Mouse (Mus musculus) stomach, postnatal 0 days (tissue): ENCODE data around the gene Olfr114. TPM values are rescaled to one million over a fixed set of nuclear protein-coding genes. Genes with fewer than 3 reads are reported as not detected.

Experiments
- ATAC-seq: fragments of 200-750 bp; cut with Nextera tagmentation; 2 replicates; pipeline ENCODE4 v1.8.0; 2017; ENCODE audit not compliant: low FRiP score, low TSS enrichment
- DNase-seq: peaks from one replicate; pipeline ENCODE4 v3.0.0-alpha.2; 2016; ENCODE audit warnings: low spot score
- H3K27ac ChIP-seq: fragments of 300-500 bp; sonication (generic); replicated peaks from 2 replicates; pipeline ENCODE4 v1.5.1; 2014; ENCODE audit warnings: mild to moderate bottlenecking, control low read depth
- H3K27me3 ChIP-seq: fragments of 300-500 bp; sonication (generic); 2 replicates; pipeline ENCODE4 v1.6.1; 2014; ENCODE audit warnings: low read length; ENCODE audit not compliant: control insufficient read depth, insufficient read depth
- H3K36me3 ChIP-seq: fragments of 300-500 bp; sonication (generic); 2 replicates; pipeline ENCODE4 v1.6.1; 2014; ENCODE audit warnings: low read length, mixed read lengths; ENCODE audit not compliant: control insufficient read depth, insufficient read depth
- H3K4me1 ChIP-seq: fragments of 300-500 bp; sonication (generic); replicated peaks from 2 replicates; pipeline ENCODE4 v1.6.1; 2014; ENCODE audit warnings: antibody characterized with exemption; ENCODE audit not compliant: control insufficient read depth, insufficient read depth
- H3K4me2 ChIP-seq: fragments of 300-500 bp; sonication (generic); replicated peaks from 2 replicates; pipeline ENCODE4 v1.6.1; 2014; ENCODE audit warnings: low read depth, mild to moderate bottlenecking, control low read depth, moderate library complexity
- H3K4me3 ChIP-seq: fragments of 300-500 bp; sonication (generic); 2 replicates; pipeline ENCODE4 v1.5.1; 2014; ENCODE audit warnings: low read depth, low read length, control low read depth
- H3K9ac ChIP-seq: fragments of 300-500 bp; sonication (generic); 2 replicates; pipeline ENCODE4 v1.6.1; 2014; ENCODE audit warnings: mild to moderate bottlenecking, low read length, control low read depth, mixed read lengths
- H3K9me3 ChIP-seq: fragments of 300-500 bp; sonication (generic); 2 replicates; pipeline ENCODE4 v1.6.1; 2016; ENCODE audit warnings: low read length; ENCODE audit not compliant: control insufficient read depth
- CTCF ChIP-seq: IDR thresholded peaks from 2 replicates; pipeline ENCODE4 v1.5.1; 2016; ENCODE audit warnings: antibody characterized with exemption, low read depth, mild to moderate bottlenecking, moderate library complexity
- EP300 ChIP-seq: optimal IDR thresholded peaks from 2 replicates; pipeline ENCODE3; 2016; ENCODE audit warnings: antibody characterized with exemption
- WGBS: fragments of 180-500 bp; shearing (Covaris S2); extraction: QIAGEN DNeasy Blood & Tissue Kit; methylation state at CpG from one replicate; pipeline ENCODE4 v1.1.7; 2014; 5-methylcytosine and 5-hydroxymethylcytosine counted together
- polyA plus RNA-seq: library from polyadenylated mRNA; unstranded; fragments of >200 nt; fragmentation: Nextera tagmentation; extraction: Ambion mirVana; gene quantifications from 2 replicates; pipeline ENCODE4 v1.2.1, GENCODE M21; 2015

Olfr114 gene
- polyA plus RNA-seq, 1 experiment from 2014 or later: not detected

- 85% methylated on average over 4 of the region's 4 CpGs for WGBS
- ATAC-seq (no peak), DNase-seq (no peak)
- H3K4me1 ChIP-seq: no peaks in the 10 kb centered on the region
- no peaks in the 10 kb centered on the region for H3K27me3 ChIP-seq
- no peak overlapping the region for H3K9ac ChIP-seq
- H3K27ac ChIP-seq: no peak overlapping the region
- H3K4me2 ChIP-seq: no peak overlapping the region
- H3K9me3 ChIP-seq: no peaks in the 10 kb centered on the region
- no peaks in the 10 kb centered on the region for H3K36me3 ChIP-seq
- no peak overlapping the region for H3K4me3 ChIP-seq
- TF ChIP-seq CTCF (no peak), EP300 (no peak)
Measured at GRCm38 (mm10) chr17:37541454-37542119, 51.0 kb downstream of the Olfr114 start.

Other genes starting within 250 kb of the Olfr114 start
- gene Olfr104-ps, start 233.2 kb downstream of the Olfr114 start, polyA plus RNA-seq: not detected in 2 replicates
- not detected in 2 replicates for gene Olfr105-ps, start 213.7 kb downstream of the Olfr114 start, polyA plus RNA-seq
- gene Olfr106-ps, start 202.3 kb downstream of the Olfr114 start, polyA plus RNA-seq: not detected in 2 replicates
- not detected in 2 replicates for gene Olfr107, start 193.5 kb downstream of the Olfr114 start, polyA plus RNA-seq
- not detected in 2 replicates for gene Olfr108, start 147.3 kb downstream of the Olfr114 start, polyA plus RNA-seq
- 0.02 TPM in 1 of 2 replicates, not detected in the other for gene Olfr109, start 133.8 kb downstream of the Olfr114 start, polyA plus RNA-seq
- not detected in 2 replicates for gene H2-M2, start 109.2 kb downstream of the Olfr114 start, polyA plus RNA-seq
- gene Olfr110, start 100.3 kb downstream of the Olfr114 start, polyA plus RNA-seq: not detected in 2 replicates
- gene Olfr111, start 84.7 kb downstream of the Olfr114 start, polyA plus RNA-seq: not detected in 2 replicates
- not detected in 2 replicates for gene Olfr112, start 23.3 kb downstream of the Olfr114 start, polyA plus RNA-seq
- gene Olfr113, start 15.1 kb downstream of the Olfr114 start, polyA plus RNA-seq: not detected in 2 replicates
- not detected in 2 replicates for gene Olfr115, start 34.4 kb upstream of the Olfr114 start, polyA plus RNA-seq
- gene Olfr116, start 34.5 kb upstream of the Olfr114 start, polyA plus RNA-seq: not detected in 2 replicates
- gene Olfr117, start 71.0 kb upstream of the Olfr114 start, polyA plus RNA-seq: not detected in 2 replicates
- gene Olfr118, start 74.2 kb upstream of the Olfr114 start, polyA plus RNA-seq: not detected in 2 replicates
- not detected in 2 replicates for gene Olfr119, start 103.8 kb upstream of the Olfr114 start, polyA plus RNA-seq
- not detected in 2 replicates for gene Olfr120, start 129.1 kb upstream of the Olfr114 start, polyA plus RNA-seq
- not detected in 2 replicates for gene Olfr121, start 156.1 kb upstream of the Olfr114 start, polyA plus RNA-seq
- not detected in 2 replicates for gene Olfr122, start 175.9 kb upstream of the Olfr114 start, polyA plus RNA-seq
- not detected in 2 replicates for gene Olfr123, start 200.8 kb upstream of the Olfr114 start, polyA plus RNA-seq
- not detected in 2 replicates for gene Olfr124, start 207.1 kb upstream of the Olfr114 start, polyA plus RNA-seq
- not detected in 2 replicates for gene Olfr125, start 240.2 kb upstream of the Olfr114 start, polyA plus RNA-seq